In the genomic region with DNA sequence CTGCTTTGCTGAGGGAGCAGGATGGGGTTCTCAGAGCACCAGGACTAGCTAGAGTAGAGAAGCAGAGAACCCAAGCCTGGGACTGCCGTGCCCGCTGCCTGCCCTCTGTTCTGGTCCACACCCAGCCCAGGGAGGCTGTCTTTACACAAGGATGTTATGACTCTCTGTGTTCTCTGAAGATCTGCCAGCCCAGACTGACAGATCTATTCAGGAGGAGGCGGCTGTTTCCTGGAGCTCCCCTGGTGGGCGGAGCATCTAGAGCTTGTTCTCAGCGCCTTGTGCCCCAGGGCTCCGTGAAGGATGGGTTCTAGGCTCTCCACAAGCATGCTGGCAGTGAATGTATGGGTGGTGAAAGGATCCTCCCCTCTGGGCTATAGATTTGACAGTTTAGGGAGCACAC, we compare ENCODE assay signal across 9 mouse cellular contexts. TPM values are rescaled to one million over a fixed set of nuclear protein-coding genes. Genes with fewer than 3 reads are reported as not detected.
DNase-seq lines count a peak whose midpoint lies in the region; ATAC-seq and TF ChIP-seq lines count a peak whose summit lies in the region.
"Had no signal": no experiment of that assay in that cellular context is flagged by ENCODE, and none has a peak within 500 bp of the region (broad histone marks: within the 10 kb centered on the region; RNA-seq: fewer than 3 reads in every experiment).

No protein-coding gene starts in this region.

- 25% methylated on average over 6 of the region's 6 CpGs for WGBS in lung, postnatal 0 days

- H3K9me3 ChIP-seq in lung, postnatal 0 days (ENCODE audit: low read length), result no peaks in the 10 kb centered on the region
- H3K9me3 ChIP-seq: embryonic facial prominence, embryonic 12.5 days had no signal

- DNase-seq in adrenal gland, postnatal 10 days, result peak; percentile 37
- no peak for DNase-seq in adrenal gland, postnatal 25 days
- peak; percentile 69 for DNase-seq in right cerebral cortex, adult 18-20 months
- DNase-seq in right cerebral cortex, postnatal 14 days, result no peak
- peak; percentile 24 for DNase-seq in heart, postnatal 4 days
- DNase-seq in lung, postnatal 0 days (ENCODE audit: low spot score), result peak; percentile 74
- no peak for DNase-seq in cerebellum, adult 18-20 months
- DNase-seq in gastrocnemius, postnatal 36 days, result no peak

- H3K27ac ChIP-seq in lung, postnatal 0 days (ENCODE audit: low read length), result no peak overlapping the region
- H3K27ac ChIP-seq: embryonic facial prominence, embryonic 12.5 days had no signal

- H3K4me2 ChIP-seq in lung, postnatal 0 days (replicated peaks; ENCODE audit: low read depth, low read length), result no peak overlapping the region
- H3K4me2 ChIP-seq: embryonic facial prominence, embryonic 12.5 days had no signal

- intact Hi-C loops in gastrocnemius, postnatal 36 days (cut with DNase I), result no loop called here

- H3K9ac ChIP-seq in lung, postnatal 0 days (replicated peaks; ENCODE audit: low read depth), result no peak overlapping the region
- H3K9ac ChIP-seq: embryonic facial prominence, embryonic 12.5 days had no signal

- H3K4me1 ChIP-seq in lung, postnatal 0 days (ENCODE audit: insufficient read depth, low read depth, low read length), result no peaks in the 10 kb centered on the region

- TF ChIP-seq EP300 in lung, postnatal 0 days (IDR thresholded peaks at IDR 0.05), result peak; percentile 8; the same call in 1 of the 2 replicates

- no peak overlapping the region for H3K4me3 ChIP-seq in lung, postnatal 0 days (ENCODE audit: low read depth, low read length)
- H3K4me3 ChIP-seq: embryonic facial prominence, embryonic 12.5 days had no signal

- peak; percentile 21 for TF ChIP-seq CTCF in lung, postnatal 0 days (IDR thresholded peaks at IDR 0.05)

- no peaks in the 10 kb centered on the region for H3K27me3 ChIP-seq in lung, postnatal 0 days (replicated peaks; ENCODE audit: insufficient read depth, low read length)
- H3K27me3 ChIP-seq: embryonic facial prominence, embryonic 12.5 days had no signal

- ATAC-seq in lung, postnatal 0 days, result peak; percentile 87

- no peaks in the 10 kb centered on the region for H3K36me3 ChIP-seq in lung, postnatal 0 days (ENCODE audit: insufficient read depth, low read length)

RNA-seq across cellular contexts. Expression of a gene that starts 21.3 kb away (rescaled TPM):
- total RNA-seq in adrenal gland, postnatal 10 days (2021), result under 1 TPM in 1 of 2 experiments, not detected in 1; 0.12 TPM
- 0.39 and 0.76 TPM in 2 replicates for total RNA-seq in adrenal gland, postnatal 25 days (2021)
- not detected for total RNA-seq in heart, postnatal 4 days (2021)
- 3.0 and 3.3 TPM in 2 replicates for polyA plus RNA-seq in lung, postnatal 0 days (2015; fragmentation: Nextera tagmentation; extraction: Ambion mirVana)
- total RNA-seq in gastrocnemius, postnatal 36 days (2021), result not detected

Comparison
In these comparisons a context has a peak if more than half of its experiments do, and no peak if none do; other contexts are left out.
1. DNase-seq: peak in adrenal gland, postnatal 10 days (single experiment), right cerebral cortex, adult 18-20 months (single experiment), heart, postnatal 4 days (single experiment) and lung, postnatal 0 days (single experiment); none in adrenal gland, postnatal 25 days (single experiment), right cerebral cortex, postnatal 14 days (single experiment), cerebellum, adult 18-20 months (0 of 2) and gastrocnemius, postnatal 36 days (0 of 2).